Comparison of ENCODE assay signal across 31 mouse cellular contexts in the genomic region with DNA sequence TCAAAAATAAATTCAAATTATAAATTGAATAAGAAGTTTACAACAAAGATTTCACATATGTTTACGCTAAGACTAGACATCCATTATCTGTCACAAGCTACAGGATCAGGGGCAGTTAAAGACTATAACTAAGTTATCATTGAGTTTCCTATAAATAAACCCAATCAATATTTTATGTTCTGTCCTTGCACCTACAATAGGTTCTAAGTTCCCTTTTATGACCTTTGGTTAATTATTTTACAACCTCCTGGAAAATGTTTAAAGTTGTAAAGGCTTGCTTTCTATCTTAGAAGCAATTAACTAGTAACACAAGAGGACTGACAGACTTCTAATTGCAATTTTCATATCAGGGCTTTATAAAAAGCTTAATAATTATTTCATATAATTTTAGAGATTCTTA.
"Had no signal": no experiment of that assay in that cellular context is flagged by ENCODE, and none has a peak within 500 bp of the region (broad histone marks: within the 10 kb centered on the region; RNA-seq: fewer than 3 reads in every experiment).

No protein-coding gene starts in this region.

- H3K9me3 ChIP-seq: limb, embryonic 10.5 days; limb, embryonic 12.5 days; limb, embryonic 13.5 days; limb, embryonic 15.5 days; liver, embryonic 12.5 days; liver, embryonic 13.5 days; liver, embryonic 15.5 days; lung, embryonic 15.5 days; midbrain, embryonic 10.5 days; midbrain, embryonic 12.5 days; midbrain, embryonic 13.5 days; midbrain, embryonic 15.5 days; neural tube, embryonic 12.5 days had no signal

- H3K4me1 ChIP-seq: limb, embryonic 10.5 days; limb, embryonic 12.5 days; limb, embryonic 13.5 days; limb, embryonic 15.5 days; liver, embryonic 12.5 days; liver, embryonic 13.5 days; liver, embryonic 15.5 days; lung, embryonic 15.5 days; megakaryocyte, embryonic 14.5 days; midbrain, embryonic 10.5 days; midbrain, embryonic 12.5 days; midbrain, embryonic 13.5 days; midbrain, embryonic 15.5 days; neural tube, embryonic 12.5 days had no signal

- H3K9ac ChIP-seq: limb, embryonic 12.5 days; limb, embryonic 13.5 days; limb, embryonic 15.5 days; liver, embryonic 12.5 days; liver, embryonic 13.5 days; liver, embryonic 14.5 days; liver, embryonic 15.5 days; lung, embryonic 14.5 days; lung, embryonic 15.5 days; midbrain, embryonic 12.5 days; midbrain, embryonic 13.5 days; midbrain, embryonic 15.5 days; neural tube, embryonic 12.5 days had no signal

- H3K4me2 ChIP-seq: limb, embryonic 12.5 days; limb, embryonic 13.5 days; limb, embryonic 15.5 days; liver, embryonic 11.5 days; liver, embryonic 12.5 days; liver, embryonic 13.5 days; liver, embryonic 15.5 days; lung, embryonic 14.5 days; lung, embryonic 15.5 days; midbrain, embryonic 11.5 days; midbrain, embryonic 12.5 days; midbrain, embryonic 13.5 days; midbrain, embryonic 15.5 days; neural tube, embryonic 12.5 days had no signal

- H3K27me3 ChIP-seq: limb, embryonic 12.5 days; limb, embryonic 13.5 days; limb, embryonic 15.5 days; liver, embryonic 12.5 days; liver, embryonic 13.5 days; liver, embryonic 15.5 days; lung, embryonic 15.5 days; megakaryocyte, embryonic 14.5 days; midbrain, embryonic 12.5 days; midbrain, embryonic 13.5 days; midbrain, embryonic 15.5 days; neural tube, embryonic 12.5 days had no signal

- H3K27ac ChIP-seq: limb, embryonic 10.5 days; limb, embryonic 12.5 days; limb, embryonic 13.5 days; limb, embryonic 15.5 days; liver, embryonic 12.5 days; liver, embryonic 13.5 days; liver, embryonic 14.5 days; liver, embryonic 15.5 days; lung, embryonic 15.5 days; macrophage; midbrain, embryonic 10.5 days; midbrain, embryonic 12.5 days; midbrain, embryonic 13.5 days; midbrain, embryonic 15.5 days; neural tube, embryonic 12.5 days had no signal

- ATAC-seq: liver, embryonic 12.5 days; lung, postnatal 0 days; midbrain, embryonic 13.5 days; midbrain, embryonic 15.5 days; midbrain, embryonic 16.5 days had no signal

- H3K36me3 ChIP-seq: limb, embryonic 10.5 days; limb, embryonic 12.5 days; limb, embryonic 13.5 days; limb, embryonic 15.5 days; liver, embryonic 12.5 days; liver, embryonic 13.5 days; liver, embryonic 15.5 days; lung, embryonic 15.5 days; midbrain, embryonic 10.5 days; midbrain, embryonic 12.5 days; midbrain, embryonic 13.5 days; midbrain, embryonic 15.5 days; neural tube, embryonic 12.5 days had no signal

- H3K4me3 ChIP-seq: limb, embryonic 10.5 days; limb, embryonic 12.5 days; limb, embryonic 13.5 days; limb, embryonic 15.5 days; liver, embryonic 12.5 days; liver, embryonic 13.5 days; liver, embryonic 15.5 days; lung, embryonic 15.5 days; megakaryocyte, embryonic 14.5 days; midbrain, embryonic 10.5 days; midbrain, embryonic 12.5 days; midbrain, embryonic 13.5 days; midbrain, embryonic 15.5 days; myocyte; neural tube, embryonic 12.5 days had no signal

- DNase-seq: left cerebral cortex, postnatal 4 days; liver; liver, embryonic 13.5 days; lung, adult 18-20 months; lung, adult 2 months; lung, embryonic 14.5 days; lung, postnatal 10 days; lung, postnatal 14 days; lung, postnatal 36 days; lung, postnatal 4 days; midbrain, embryonic 14.5 days had no signal
